Mouse (Mus musculus) liver, embryonic 14.5 days (tissue): ENCODE measurements around the gene Cacna1c.

Experiments
- CTCF ChIP-seq: IDR thresholded peaks from 2 replicates; pipeline ENCODE4 v1.5.1; 2016; ENCODE audit warnings: antibody characterized with exemption, low read depth, control low read depth
- EP300 ChIP-seq: IDR thresholded peaks from 2 replicates; pipeline ENCODE4 v1.6.1; 2016; ENCODE audit warnings: antibody characterized with exemption, low read depth

DNA sequence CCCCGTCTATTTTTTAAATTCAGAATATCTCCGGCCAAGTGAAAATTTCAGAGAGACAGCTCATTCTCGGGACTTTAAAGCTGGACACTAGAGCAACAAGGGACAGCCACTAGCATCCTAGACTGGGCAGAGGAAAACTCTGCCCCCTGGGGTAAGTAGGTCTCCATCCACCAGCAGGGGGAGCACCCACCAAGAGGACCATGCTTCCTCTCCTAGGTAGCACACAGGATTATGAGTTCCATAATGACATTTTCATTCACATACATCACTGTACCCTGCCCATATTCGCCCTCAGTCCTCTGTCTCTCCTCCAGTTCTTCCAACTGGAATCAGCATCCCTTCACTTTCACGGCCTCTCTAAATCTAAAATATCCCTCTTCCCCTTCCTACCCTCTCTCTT is 66.6 kb downstream of the Cacna1c start:
- TF ChIP-seq CTCF = peak; percentile 77
- no peak for TF ChIP-seq EP300
